Mouse (Mus musculus): ENCODE measurements around the gene March5.

- no peak for TF ChIP-seq CTCF (IDR thresholded peaks at IDR 0.05; ENCODE audit: control insufficient read depth, insufficient read depth, insufficient read length)
- TF ChIP-seq USF1 (IDR thresholded peaks at IDR 0.05; ENCODE audit: low read depth): no peak
These were observed 3.1 kb downstream of the March5 start for GRCm38 (mm10) chr19:37210457-37210856.
